Mouse (Mus musculus): ENCODE measurements around the gene Tnfsf4.

Gene Tnfsf4

DNA sequence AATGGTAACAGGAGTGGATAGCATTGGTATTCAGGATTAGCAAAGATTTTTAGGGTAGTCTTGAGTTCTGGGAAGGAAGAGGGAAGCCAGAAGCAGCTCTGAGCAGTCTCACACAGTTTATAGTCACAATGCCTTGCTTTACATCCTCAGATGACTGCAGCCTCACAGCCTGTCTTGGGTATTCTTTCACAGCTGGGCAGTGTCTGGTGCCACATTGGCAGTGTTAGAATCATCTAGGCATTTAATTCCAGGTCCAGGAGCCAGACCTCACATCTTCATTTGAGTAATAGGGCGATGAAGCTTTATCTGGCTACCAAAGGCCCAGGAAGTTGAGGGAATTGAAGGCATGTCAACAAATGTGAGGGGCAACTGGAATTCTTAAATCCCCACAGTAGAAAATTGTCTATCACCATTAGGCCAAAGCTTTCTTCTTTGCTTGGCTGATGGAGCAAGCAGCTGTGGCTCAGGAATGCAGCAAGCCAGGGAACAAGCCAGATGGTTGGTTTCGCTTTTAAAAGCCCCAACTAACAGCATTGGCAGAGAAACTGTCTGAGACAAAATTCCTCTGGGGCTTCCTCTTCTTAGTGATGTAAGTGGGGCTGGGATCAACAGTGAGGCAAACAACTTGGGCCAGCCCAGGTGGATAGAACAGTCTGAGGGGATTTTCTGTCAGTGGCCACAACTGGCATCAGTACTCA, 68.3 kb downstream of the Tnfsf4 start:
- no peak for DNase-seq (ENCODE audit: low spot score)

Data from urinary bladder, postnatal 10 days (tissue).